Mouse (Mus musculus) cerebellum, postnatal 36 days (tissue): ENCODE measurements at regions not wholly inside any gene's neighbourhood (a gene's known extent, or its start where the extent isn't known, plus 50 kb on each side); places are given as distances from the start of the nearest gene placed in this dataset.

Experiments
- DNase-seq, 2 experiments: peaks; one replicate each; pipeline ENCODE4 v3.0.0; 2021 to 2022; ENCODE audit warnings: mixed read lengths in 2 of 2

- no peak for DNase-seq
Observed at GRCm38 (mm10) chr14:40758441-40758840, 134.6 kb downstream of the Sh2d4b start.

GRCm38 (mm10) chr14:40740541-40740940 lies 152.5 kb downstream of the Sh2d4b start:
- no peak for DNase-seq

- DNase-seq: peak; percentile 12 to 23
Observed at GRCm38 (mm10) chr14:40731861-40732260, 161.2 kb downstream of the Sh2d4b start.

GRCm38 (mm10) chr14:40708981-40709531 lies 184.0 kb downstream of the Sh2d4b start:
- DNase-seq: no peak

- no peak for DNase-seq
Observed at GRCm38 (mm10) chr14:40707419-40707818, 185.6 kb downstream of the Sh2d4b start.

- no peak for DNase-seq
Observed at GRCm38 (mm10) chr14:40703451-40703850, 189.6 kb downstream of the Sh2d4b start.

GRCm38 (mm10) chr14:40681711-40682110 lies 211.4 kb downstream of the Sh2d4b start:
- no peak for DNase-seq

GRCm38 (mm10) chr14:40653558-40653957 lies 239.5 kb downstream of the Sh2d4b start:
- no peak for DNase-seq
